Mouse (Mus musculus): ENCODE measurements at regions not wholly inside any gene's neighbourhood (a gene's known extent, or its start where the extent isn't known, plus 50 kb on each side); places are given as distances from the start of the nearest gene placed in this dataset.

DNA sequence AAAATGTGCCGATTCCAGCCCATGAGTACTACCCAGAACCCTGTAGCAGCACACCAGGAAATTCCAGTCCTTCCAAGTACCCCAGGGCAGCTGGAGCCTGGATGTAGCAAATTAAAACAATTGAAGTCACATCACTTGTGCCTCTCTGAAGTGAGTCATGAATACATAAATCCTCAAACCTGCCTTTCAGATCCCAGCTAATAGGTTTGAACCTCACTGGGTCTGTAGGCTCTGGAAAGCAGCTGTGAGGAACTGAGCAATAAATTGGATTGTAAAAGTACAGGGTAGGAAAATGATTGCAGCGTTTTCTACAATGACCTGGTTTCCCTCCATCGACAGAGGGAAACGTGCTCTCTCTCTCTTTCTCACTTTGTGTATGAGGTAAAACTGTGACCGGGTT, 101.6 kb upstream of the Topaz1 start:
- H3K36me3 ChIP-seq (ENCODE audit: control insufficient read depth, insufficient read depth) = no peaks in the 10 kb centered on the region
- H3K9me3 ChIP-seq (replicated peaks; ENCODE audit: control insufficient read depth, low read length) = no peaks in the 10 kb centered on the region
- no peaks in the 10 kb centered on the region for H3K4me1 ChIP-seq (ENCODE audit: control insufficient read depth, insufficient read depth, low read length)
- no peak overlapping the region for H3K4me2 ChIP-seq (ENCODE audit: low read depth, low read length)
- H3K27me3 ChIP-seq (ENCODE audit: control insufficient read depth, insufficient read depth, low read length) = peaks cover 4% of the 10 kb centered on the region; the same call in 1 of the 2 replicates
- H3K9ac ChIP-seq (ENCODE audit: low read length) = no peak overlapping the region
- no peak overlapping the region for H3K27ac ChIP-seq (ENCODE audit: low read length)
- ATAC-seq (replicated peaks; ENCODE audit: extremely low read depth, insufficient read depth, low FRiP score) = no peak
- WGBS = 78% methylated on average over 5 of the region's 5 CpGs
- no peak overlapping the region for H3K4me3 ChIP-seq (ENCODE audit: low read length)

- Histone ChIP-seq H3K4me3 (ENCODE audit: low read length) (no peak overlapping the region), H3K4me1 (ENCODE audit: control insufficient read depth, insufficient read depth, low read length) (no peaks in the 10 kb centered on the region), H3K9ac (ENCODE audit: low read length) (no peak overlapping the region), H3K27ac (ENCODE audit: low read length) (no peak overlapping the region), H3K4me2 (ENCODE audit: low read depth, low read length) (no peak overlapping the region), H3K36me3 (ENCODE audit: control insufficient read depth, insufficient read depth) (no peaks in the 10 kb centered on the region), H3K27me3 (ENCODE audit: control insufficient read depth, insufficient read depth, low read length) (no peaks in the 10 kb centered on the region; the same call in 1 of the 2 replicates), H3K9me3 (replicated peaks; ENCODE audit: control insufficient read depth, low read length) (no peaks in the 10 kb centered on the region)
- 71% methylated on average over 3 of the region's 3 CpGs for WGBS
- no peak for ATAC-seq (replicated peaks; ENCODE audit: extremely low read depth, insufficient read depth, low FRiP score)
These were observed 96.3 kb upstream of the Topaz1 start for GRCm38 (mm10) chr9:122650862-122651261.

- Histone ChIP-seq H3K27ac (ENCODE audit: low read length) (no peak overlapping the region), H3K4me3 (ENCODE audit: low read length) (no peak overlapping the region), H3K9ac (ENCODE audit: low read length) (no peak overlapping the region), H3K36me3 (ENCODE audit: control insufficient read depth, insufficient read depth) (no peaks in the 10 kb centered on the region), H3K4me2 (ENCODE audit: low read depth, low read length) (no peak overlapping the region), H3K27me3 (ENCODE audit: control insufficient read depth, insufficient read depth, low read length) (no peaks in the 10 kb centered on the region), H3K4me1 (ENCODE audit: control insufficient read depth, insufficient read depth, low read length) (0 out of 2 replicates have a peak, but pooled peaks cover 2% of the 10 kb centered on the region), H3K9me3 (replicated peaks; ENCODE audit: control insufficient read depth, low read length) (no peaks in the 10 kb centered on the region)
- WGBS = 31% methylated on average over 17 of the region's 17 CpGs
- no peak for ATAC-seq (replicated peaks; ENCODE audit: extremely low read depth, insufficient read depth, low FRiP score)
These were observed 91.6 kb upstream of the Topaz1 start for GRCm38 (mm10) chr9:122655583-122655982.

DNA sequence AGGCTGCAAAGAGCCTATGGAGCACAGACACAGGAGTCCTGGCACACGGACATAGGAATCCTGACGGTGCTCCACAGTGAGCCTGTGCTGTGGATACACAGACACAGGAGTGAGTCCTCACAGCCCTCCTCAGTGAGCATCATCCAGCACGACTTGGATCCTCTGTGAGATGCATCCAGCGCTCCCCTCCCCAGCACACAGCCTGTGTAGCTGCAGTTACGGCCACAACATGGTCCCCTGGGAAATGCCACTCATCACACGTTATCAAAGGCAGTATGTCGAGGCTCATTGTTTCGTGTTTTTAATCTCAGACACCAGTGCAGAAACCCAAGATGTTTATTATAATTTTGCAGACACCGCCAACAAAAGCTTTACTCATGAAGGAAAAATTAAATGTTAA, 87.1 kb upstream of the Topaz1 start:
- Histone ChIP-seq H3K4me1 (ENCODE audit: control insufficient read depth, insufficient read depth, low read length) (0 out of 2 replicates have a peak, but pooled peaks cover 2% of the 10 kb centered on the region), H3K9ac (ENCODE audit: low read length) (no peak overlapping the region), H3K27me3 (ENCODE audit: control insufficient read depth, insufficient read depth, low read length) (no peaks in the 10 kb centered on the region), H3K9me3 (replicated peaks; ENCODE audit: control insufficient read depth, low read length) (no peaks in the 10 kb centered on the region), H3K4me3 (ENCODE audit: low read length) (no peak overlapping the region), H3K4me2 (ENCODE audit: low read depth, low read length) (no peak overlapping the region), H3K36me3 (ENCODE audit: control insufficient read depth, insufficient read depth) (no peaks in the 10 kb centered on the region), H3K27ac (ENCODE audit: low read length) (no peak overlapping the region)
- WGBS = 48% methylated on average over 9 of the region's 9 CpGs
- no peak for ATAC-seq (replicated peaks; ENCODE audit: extremely low read depth, insufficient read depth, low FRiP score)

GRCm38 (mm10) chr9:122666978-122667645, 80.0 kb upstream of the Topaz1 start:
- Histone ChIP-seq H3K4me3 (ENCODE audit: low read length) (no peak overlapping the region), H3K9ac (ENCODE audit: low read length) (no peak overlapping the region), H3K4me1 (ENCODE audit: control insufficient read depth, insufficient read depth, low read length) (no peaks in the 10 kb centered on the region), H3K4me2 (ENCODE audit: low read depth, low read length) (no peak overlapping the region), H3K27ac (ENCODE audit: low read length) (no peak overlapping the region), H3K36me3 (ENCODE audit: control insufficient read depth, insufficient read depth) (no peaks in the 10 kb centered on the region), H3K9me3 (replicated peaks; ENCODE audit: control insufficient read depth, low read length) (no peaks in the 10 kb centered on the region), H3K27me3 (ENCODE audit: control insufficient read depth, insufficient read depth, low read length) (no peaks in the 10 kb centered on the region)
- 33% methylated on average over 4 of the region's 5 CpGs for WGBS
- ATAC-seq (replicated peaks; ENCODE audit: extremely low read depth, insufficient read depth, low FRiP score) = no peak

DNA sequence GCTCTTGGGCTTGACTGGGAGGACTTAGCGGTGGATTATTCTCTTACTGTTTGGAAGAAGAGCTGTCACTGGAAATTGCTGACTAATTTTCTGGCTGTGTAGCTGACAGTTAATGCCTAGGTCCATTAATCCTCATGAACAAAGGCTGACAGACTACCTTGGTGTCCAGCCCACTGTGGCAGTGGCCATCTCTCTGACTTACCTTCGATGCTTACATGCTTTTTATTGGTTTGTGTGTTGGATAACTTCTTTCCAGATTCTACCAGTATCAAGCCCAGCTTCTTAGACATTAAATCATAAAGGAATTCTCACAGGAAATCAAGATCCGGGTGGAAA, 79.5 kb upstream of the Topaz1 start:
- WGBS = 55% methylated on average over 3 of the region's 3 CpGs
- no peak overlapping the region for H3K4me3 ChIP-seq (ENCODE audit: low read length)
- ATAC-seq (replicated peaks; ENCODE audit: extremely low read depth, insufficient read depth, low FRiP score) = no peak
- no peaks in the 10 kb centered on the region for H3K36me3 ChIP-seq (ENCODE audit: control insufficient read depth, insufficient read depth)
- H3K9me3 ChIP-seq (replicated peaks; ENCODE audit: control insufficient read depth, low read length) = no peaks in the 10 kb centered on the region
- H3K27me3 ChIP-seq (ENCODE audit: control insufficient read depth, insufficient read depth, low read length) = no peaks in the 10 kb centered on the region
- H3K4me2 ChIP-seq (ENCODE audit: low read depth, low read length) = no peak overlapping the region
- H3K9ac ChIP-seq (ENCODE audit: low read length) = no peak overlapping the region
- H3K27ac ChIP-seq (ENCODE audit: low read length) = no peak overlapping the region
- no peaks in the 10 kb centered on the region for H3K4me1 ChIP-seq (ENCODE audit: control insufficient read depth, insufficient read depth, low read length)

- H3K4me2 ChIP-seq (ENCODE audit: low read depth, low read length) = no peak overlapping the region
- H3K4me3 ChIP-seq (ENCODE audit: low read length) = no peak overlapping the region
- H3K27me3 ChIP-seq (ENCODE audit: control insufficient read depth, insufficient read depth, low read length) = no peaks in the 10 kb centered on the region
- peak overlapping the region; percentile 43 for H3K27ac ChIP-seq (ENCODE audit: low read length)
- peak; percentile 28; the same call in 1 of the 2 replicates for ATAC-seq (replicated peaks; ENCODE audit: extremely low read depth, insufficient read depth, low FRiP score)
- peaks cover 7% of the 10 kb centered on the region for H3K4me1 ChIP-seq (ENCODE audit: control insufficient read depth, insufficient read depth, low read length)
- 52% methylated on average over 3 of the region's 3 CpGs for WGBS
- no peaks in the 10 kb centered on the region for H3K36me3 ChIP-seq (ENCODE audit: control insufficient read depth, insufficient read depth)
- H3K9me3 ChIP-seq (replicated peaks; ENCODE audit: control insufficient read depth, low read length) = no peaks in the 10 kb centered on the region
- no peak overlapping the region for H3K9ac ChIP-seq (ENCODE audit: low read length)
These were observed 73.4 kb upstream of the Topaz1 start for GRCm38 (mm10) chr9:122673777-122674176.

DNA sequence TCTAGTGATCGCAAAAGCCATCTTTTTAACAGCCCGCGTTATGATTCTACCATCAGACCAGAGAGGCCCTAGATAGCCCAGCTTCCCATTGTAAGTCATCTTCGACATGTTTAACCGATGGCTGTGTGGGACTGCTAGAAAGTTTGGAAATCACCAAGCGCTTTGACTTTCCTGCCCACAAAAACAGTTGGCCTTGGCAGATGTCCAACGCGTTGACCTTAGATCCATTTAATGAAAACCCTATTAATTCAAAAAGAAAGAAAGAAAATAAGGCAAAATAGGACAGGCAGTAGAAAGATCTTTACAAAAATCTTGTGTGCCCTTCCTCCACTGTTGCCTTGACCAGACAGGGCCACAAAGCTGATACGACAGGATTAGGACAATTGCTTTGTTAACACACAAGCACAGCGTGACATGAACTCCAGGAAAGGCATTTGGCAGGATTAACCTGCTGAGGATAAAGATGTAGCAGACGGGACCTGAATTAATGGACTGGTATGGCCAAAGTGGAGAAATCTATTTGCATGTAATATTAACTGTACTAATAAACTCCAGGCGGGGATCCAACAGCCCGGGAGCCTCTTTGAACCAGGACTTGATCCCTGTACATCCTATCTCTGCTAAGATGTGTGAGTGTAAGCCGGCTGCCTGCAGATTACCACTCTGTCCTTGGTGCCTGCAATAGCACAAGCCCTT, 69.0 kb upstream of the Topaz1 start:
- ATAC-seq (replicated peaks; ENCODE audit: extremely low read depth, insufficient read depth, low FRiP score) = no peak
- H3K4me3 ChIP-seq (ENCODE audit: low read length) = no peak overlapping the region
- no peaks in the 10 kb centered on the region for H3K36me3 ChIP-seq (ENCODE audit: control insufficient read depth, insufficient read depth)
- H3K27me3 ChIP-seq (ENCODE audit: control insufficient read depth, insufficient read depth, low read length) = no peaks in the 10 kb centered on the region
- no peaks in the 10 kb centered on the region for H3K9me3 ChIP-seq (replicated peaks; ENCODE audit: control insufficient read depth, low read length)
- H3K4me2 ChIP-seq (ENCODE audit: low read depth, low read length) = no peak overlapping the region
- WGBS = 70% methylated on average over 14 of the region's 14 CpGs
- H3K27ac ChIP-seq (ENCODE audit: low read length) = no peak overlapping the region
- H3K4me1 ChIP-seq (ENCODE audit: control insufficient read depth, insufficient read depth, low read length) = peaks cover 7% of the 10 kb centered on the region
- H3K9ac ChIP-seq (ENCODE audit: low read length) = no peak overlapping the region

DNA sequence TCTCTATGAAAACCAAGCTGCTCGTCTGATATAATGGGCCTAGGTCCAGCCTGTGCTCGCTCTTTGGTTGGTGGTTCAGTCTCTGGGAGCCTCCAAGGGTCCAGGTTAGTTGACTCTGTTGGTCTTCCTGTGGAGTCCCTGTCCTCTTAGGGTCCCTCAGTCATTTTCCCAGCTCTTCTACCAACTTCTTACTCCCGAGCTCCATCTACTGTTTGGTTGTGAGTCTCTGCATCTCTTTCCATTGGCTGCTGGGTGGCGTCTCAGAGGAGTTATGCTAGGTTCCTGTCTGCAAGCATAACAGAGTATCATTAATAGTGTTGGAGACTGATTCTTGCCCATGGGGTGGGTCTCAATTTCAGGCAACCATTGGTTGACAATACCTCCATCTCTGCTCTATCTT, 60.0 kb upstream of the Topaz1 start:
- WGBS = 21% methylated on average over 4 of the region's 4 CpGs
- Histone ChIP-seq H3K4me2 (ENCODE audit: low read depth, low read length) (no peak overlapping the region), H3K36me3 (ENCODE audit: control insufficient read depth, insufficient read depth) (no peaks in the 10 kb centered on the region), H3K4me3 (ENCODE audit: low read length) (no peak overlapping the region), H3K4me1 (ENCODE audit: control insufficient read depth, insufficient read depth, low read length) (no peaks in the 10 kb centered on the region), H3K27me3 (ENCODE audit: control insufficient read depth, insufficient read depth, low read length) (no peaks in the 10 kb centered on the region; the same call in 1 of the 2 replicates), H3K9ac (ENCODE audit: low read length) (no peak overlapping the region), H3K27ac (ENCODE audit: low read length) (no peak overlapping the region), H3K9me3 (replicated peaks; ENCODE audit: control insufficient read depth, low read length) (no peaks in the 10 kb centered on the region)
- ATAC-seq (replicated peaks; ENCODE audit: extremely low read depth, insufficient read depth, low FRiP score) = no peak
